Mouse (Mus musculus): ENCODE data around the gene Amh. TPM values are rescaled to one million over a fixed set of nuclear protein-coding genes. Genes with fewer than 3 reads are reported as not detected.

Amh gene
- polyA plus RNA-seq, 1 experiment: not detected

DNA sequence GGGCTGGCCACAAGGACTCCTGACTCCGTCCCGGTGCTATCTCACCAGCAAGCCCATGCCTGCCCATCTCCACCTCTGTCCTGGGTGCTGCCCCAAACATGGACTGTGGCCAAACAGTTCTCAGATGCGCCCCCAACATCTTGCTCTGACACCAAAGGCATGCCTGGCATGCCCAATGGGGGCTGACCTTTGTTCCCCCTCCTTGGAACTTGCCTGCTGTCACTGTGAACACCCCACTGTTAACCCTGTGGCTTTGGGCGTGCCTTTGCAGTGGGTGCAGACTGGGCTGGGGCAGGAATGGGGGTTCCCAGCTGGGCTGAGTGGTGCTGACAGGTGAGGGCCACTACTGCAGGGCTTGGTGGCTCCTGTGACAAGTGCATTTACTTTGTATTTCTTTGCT lies 11.2 kb upstream of the Amh start:
- Histone ChIP-seq H3K4me1 (ENCODE audit: control insufficient read depth, insufficient read depth, low read length) (peaks cover 5% of the 10 kb centered on the region; the same call in 1 of the 2 replicates), H3K4me3 (ENCODE audit: insufficient read depth, low read length) (no peak overlapping the region), H3K27ac (ENCODE audit: insufficient read depth, low read length) (no peak overlapping the region)
- TF ChIP-seq POLR2A (IDR thresholded peaks at IDR 0.05; ENCODE audit: low read depth, low read length) (no peak), CTCF (IDR thresholded peaks at IDR 0.05; ENCODE audit: borderline replicate concordance, insufficient read depth, low read length) (no peak)

DNA sequence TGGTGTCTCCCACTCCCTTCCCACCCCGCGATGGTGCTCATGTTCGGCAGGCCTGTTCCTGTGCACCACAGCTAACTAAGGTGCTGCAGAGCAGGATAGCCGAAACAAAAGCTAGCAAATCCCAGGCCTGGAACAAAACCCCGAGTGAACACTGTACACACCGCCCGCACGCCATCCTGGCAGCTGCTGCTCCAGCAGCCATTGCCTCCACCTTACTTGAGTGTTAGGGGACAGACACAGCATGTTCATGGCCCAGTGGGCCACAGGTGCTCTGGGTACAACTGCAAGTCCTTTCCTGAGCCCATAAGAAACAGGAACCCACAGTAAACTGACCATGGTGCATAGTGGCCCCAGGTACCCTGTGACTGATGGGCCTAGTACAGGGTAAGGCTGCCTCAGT lies 10.3 kb upstream of the Amh start:
- TF ChIP-seq POLR2A (IDR thresholded peaks at IDR 0.05; ENCODE audit: low read depth, low read length): no peak
- no peak for TF ChIP-seq CTCF (IDR thresholded peaks at IDR 0.05; ENCODE audit: borderline replicate concordance, insufficient read depth, low read length)
- H3K27ac ChIP-seq (ENCODE audit: insufficient read depth, low read length): no peak overlapping the region
- H3K4me1 ChIP-seq (ENCODE audit: control insufficient read depth, insufficient read depth, low read length): peaks cover 5% of the 10 kb centered on the region; the same call in 1 of the 2 replicates
- no peak overlapping the region for H3K4me3 ChIP-seq (ENCODE audit: insufficient read depth, low read length)

DNA sequence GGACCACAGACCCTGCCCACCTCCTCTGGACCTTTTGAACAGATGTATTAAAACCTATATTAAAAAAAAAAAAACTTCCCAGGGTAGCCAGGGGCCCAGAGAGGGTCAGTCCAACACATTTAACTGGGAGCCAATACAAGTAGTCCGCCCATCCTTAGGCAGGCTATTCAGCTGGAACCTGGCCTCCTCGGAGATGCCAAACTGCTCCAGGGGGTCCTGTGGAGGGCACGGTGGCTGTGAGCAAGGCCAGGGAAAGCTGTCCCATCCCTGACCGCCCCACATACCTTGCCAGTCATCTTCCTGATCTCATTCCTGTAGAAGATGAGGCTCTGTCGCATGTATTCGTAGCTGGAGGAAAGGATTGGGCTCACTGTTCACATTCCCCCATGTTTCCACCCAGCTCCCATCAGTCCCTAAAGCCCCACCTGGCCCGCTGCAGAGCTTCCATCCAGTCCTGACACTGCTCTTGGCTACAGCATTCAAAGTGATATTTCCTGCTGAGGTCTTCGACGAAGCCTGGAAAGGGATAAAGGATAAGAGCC lies 8.7 kb upstream of the Amh start:
- peaks cover 5% of the 10 kb centered on the region; the same call in 1 of the 2 replicates for H3K4me1 ChIP-seq (ENCODE audit: control insufficient read depth, insufficient read depth, low read length)
- no peak for TF ChIP-seq POLR2A (IDR thresholded peaks at IDR 0.05; ENCODE audit: low read depth, low read length)
- TF ChIP-seq CTCF (IDR thresholded peaks at IDR 0.05; ENCODE audit: borderline replicate concordance, insufficient read depth, low read length): no peak
- no peak overlapping the region for H3K27ac ChIP-seq (ENCODE audit: insufficient read depth, low read length)
- H3K4me3 ChIP-seq (ENCODE audit: insufficient read depth, low read length): peak overlapping the region; percentile 96

DNA sequence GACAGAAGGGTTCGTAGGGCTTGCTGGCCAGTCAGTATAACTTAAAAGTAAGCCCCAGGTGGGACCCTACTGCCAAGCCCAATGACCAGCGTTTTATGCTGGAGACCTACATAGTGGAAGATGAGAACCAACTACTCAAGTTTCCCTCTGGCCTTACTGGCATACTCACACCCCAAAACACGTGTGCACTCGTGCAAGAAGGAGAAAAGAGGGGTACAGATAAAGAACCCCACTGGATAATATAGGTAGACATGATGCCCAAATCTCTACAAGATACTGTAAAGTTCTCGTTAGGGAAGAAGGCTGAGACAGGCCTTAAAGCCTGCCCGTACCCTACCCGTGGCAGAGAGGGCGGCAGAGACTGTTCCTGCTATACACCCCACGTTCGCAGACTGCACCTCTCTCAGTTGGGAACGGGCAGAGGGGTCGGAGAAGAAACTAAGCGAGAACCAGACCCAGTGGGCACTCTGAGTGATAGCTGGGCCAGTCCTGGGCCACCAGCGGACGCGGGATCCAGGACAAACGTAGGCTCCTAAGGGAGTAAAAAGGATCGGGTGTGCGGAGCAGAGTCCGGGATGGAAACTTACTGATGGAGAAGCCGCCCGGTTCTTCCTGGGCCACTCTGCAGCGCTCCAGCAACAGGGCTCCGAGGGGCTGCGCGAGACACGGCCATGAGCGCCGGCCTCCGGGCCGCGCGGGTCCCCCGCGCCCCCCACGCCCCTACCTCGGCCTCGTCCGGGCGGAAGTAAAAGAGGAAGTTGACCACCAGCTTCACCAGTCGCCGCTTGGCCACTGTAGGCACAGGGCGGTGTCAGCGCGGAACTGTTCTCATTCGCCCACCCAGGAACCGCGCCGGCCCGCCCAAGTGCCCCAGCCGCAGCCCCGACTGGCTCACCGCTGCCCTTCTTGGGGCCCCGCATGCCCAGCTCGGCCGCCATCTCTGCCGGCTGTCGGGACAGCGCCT lies 7.6 kb upstream of the Amh start:
- peak overlapping the region; percentile 96 for H3K4me3 ChIP-seq (ENCODE audit: insufficient read depth, low read length)
- TF ChIP-seq POLR2A (IDR thresholded peaks at IDR 0.05; ENCODE audit: low read depth, low read length) (no peak), CTCF (IDR thresholded peaks at IDR 0.05; ENCODE audit: borderline replicate concordance, insufficient read depth, low read length) (no peak)
- H3K4me1 ChIP-seq (ENCODE audit: control insufficient read depth, insufficient read depth, low read length): peaks cover 5% of the 10 kb centered on the region; the same call in 1 of the 2 replicates
- H3K27ac ChIP-seq (ENCODE audit: insufficient read depth, low read length): peak overlapping the region; percentile 96

DNA sequence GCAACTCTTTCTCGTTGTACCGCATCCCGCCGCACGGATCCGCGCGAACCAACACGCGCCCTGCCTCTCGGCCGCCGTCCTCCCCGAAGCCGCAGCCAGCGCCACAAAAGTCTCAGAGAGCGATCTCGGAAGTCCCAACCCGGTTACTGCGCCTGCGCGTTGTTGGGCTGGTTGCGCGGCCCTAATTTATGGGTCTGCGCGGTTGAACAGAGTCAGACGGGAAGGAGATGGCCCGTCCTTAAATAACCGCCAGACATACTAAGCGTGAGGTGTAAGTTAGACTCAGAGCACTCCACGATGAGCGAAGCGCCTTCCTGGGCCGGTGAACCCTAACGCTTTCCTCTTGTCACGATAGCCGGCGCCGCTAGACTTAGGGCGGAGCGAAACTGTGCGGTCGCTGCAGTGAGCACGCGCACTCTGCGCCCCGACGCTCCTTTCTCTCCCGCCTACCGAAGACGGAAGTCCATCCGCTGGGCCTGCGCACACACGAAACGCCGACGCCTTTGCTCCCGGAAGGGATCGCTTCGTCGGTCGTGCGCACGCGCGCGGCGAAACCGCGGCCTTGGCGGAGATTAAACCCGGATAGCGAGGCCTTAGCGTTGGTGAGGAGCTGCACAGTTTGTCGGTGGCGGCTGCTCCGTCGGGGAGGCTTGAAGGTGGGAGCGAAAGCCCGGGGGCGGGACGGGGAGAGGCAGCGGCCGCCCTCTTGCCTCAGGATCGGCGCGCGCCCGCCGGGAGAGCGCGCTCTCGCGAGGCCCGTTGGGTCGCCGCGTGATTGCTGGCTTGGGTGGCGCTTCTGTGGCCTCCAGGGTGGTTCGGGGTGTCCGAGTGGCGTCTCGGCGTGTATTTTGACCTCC lies 6.7 kb upstream of the Amh start, which contains the start of the genes Sf3a2 and Plekhj1:
TSS of gene Sf3a2 (plus strand) at position 49 of the 857 bp plus-strand sequence.
TSS of gene Plekhj1 (minus strand) at position 477 of the 857 bp plus-strand sequence.
- Histone ChIP-seq H3K4me1 (ENCODE audit: control insufficient read depth, insufficient read depth, low read length) (peaks cover 5% of the 10 kb centered on the region; the same call in 1 of the 2 replicates), H3K4me3 (ENCODE audit: insufficient read depth, low read length) (peak within 1 kb of the TSS; percentile 96), H3K27ac (ENCODE audit: insufficient read depth, low read length) (peak within 1 kb of the TSS; percentile 96)
- TF ChIP-seq POLR2A (IDR thresholded peaks at IDR 0.05; ENCODE audit: low read depth, low read length): peak; percentile 76
- TF ChIP-seq CTCF (IDR thresholded peaks at IDR 0.05; ENCODE audit: borderline replicate concordance, insufficient read depth, low read length): no peak

DNA sequence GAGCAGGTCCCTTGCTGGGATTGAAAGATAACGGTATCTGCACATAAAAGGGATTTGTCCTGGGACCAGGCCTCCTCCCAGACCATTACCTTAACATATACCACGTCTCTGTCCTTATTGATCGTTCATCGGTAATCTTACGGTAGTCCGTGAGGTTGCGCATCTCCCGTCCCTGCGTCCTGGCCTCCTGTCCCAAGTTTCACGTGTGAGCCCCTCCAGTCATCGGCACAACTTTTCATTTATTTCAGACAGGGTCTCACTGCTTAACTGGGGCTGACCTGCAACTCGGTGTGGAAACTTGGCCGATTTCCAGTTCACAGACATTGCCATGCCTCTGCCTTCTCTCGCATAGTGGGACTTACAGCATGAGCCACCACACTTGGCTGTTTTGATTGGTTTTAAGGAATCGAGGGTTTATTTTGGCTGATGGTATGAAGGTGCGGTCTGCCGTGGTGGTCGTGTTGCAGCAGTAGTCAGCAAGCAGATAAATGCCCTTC lies 5.9 kb upstream of the Amh start:
- TF ChIP-seq POLR2A (IDR thresholded peaks at IDR 0.05; ENCODE audit: low read depth, low read length): no peak
- TF ChIP-seq CTCF (IDR thresholded peaks at IDR 0.05; ENCODE audit: borderline replicate concordance, insufficient read depth, low read length): no peak
- H3K27ac ChIP-seq (ENCODE audit: insufficient read depth, low read length): peak overlapping the region; percentile 66
- peaks cover 5% of the 10 kb centered on the region; the same call in 1 of the 2 replicates for H3K4me1 ChIP-seq (ENCODE audit: control insufficient read depth, insufficient read depth, low read length)
- H3K4me3 ChIP-seq (ENCODE audit: insufficient read depth, low read length): peak overlapping the region; percentile 96

DNA sequence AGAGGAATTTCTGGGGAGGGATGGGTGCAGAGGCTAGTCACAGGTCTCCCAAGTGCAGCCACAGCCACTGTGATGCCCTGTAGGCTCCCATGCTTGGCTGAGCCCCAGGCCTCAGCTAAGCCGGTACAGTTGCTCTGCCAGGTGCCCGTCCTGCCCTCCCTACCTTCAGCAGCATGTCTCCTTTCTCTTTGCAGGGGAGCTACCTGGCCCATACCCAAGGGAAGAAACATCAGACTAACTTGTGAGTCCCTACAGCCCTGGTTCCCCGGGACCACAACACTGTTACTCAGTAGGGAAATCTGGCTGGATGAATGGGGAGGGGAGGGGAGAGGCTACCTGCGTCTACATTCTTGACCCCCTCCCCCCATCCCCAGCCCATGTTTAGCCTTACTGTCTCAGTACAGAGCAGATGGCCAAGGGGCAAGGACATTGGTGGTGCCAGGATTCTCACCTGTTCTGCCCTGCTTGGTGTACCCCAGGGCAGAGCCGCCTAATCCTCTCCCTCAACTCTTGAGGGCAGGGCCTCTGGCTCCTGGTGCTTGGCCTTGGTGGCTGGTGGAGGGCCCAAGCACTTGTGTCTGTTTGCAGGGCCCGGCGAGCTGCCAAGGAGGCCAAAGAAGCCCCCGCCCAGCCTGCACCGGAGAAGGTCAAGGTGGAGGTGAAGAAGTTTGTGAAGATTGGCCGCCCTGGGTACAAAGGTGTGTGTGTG lies 2.7 kb upstream of the Amh start:
- Histone ChIP-seq H3K27ac (ENCODE audit: insufficient read depth, low read length) (no peak overlapping the region), H3K4me1 (ENCODE audit: control insufficient read depth, insufficient read depth, low read length) (peaks cover 4% of the 10 kb centered on the region; the same call in 1 of the 2 replicates), H3K4me3 (ENCODE audit: insufficient read depth, low read length) (no peak overlapping the region)
- TF ChIP-seq POLR2A (IDR thresholded peaks at IDR 0.05; ENCODE audit: low read depth, low read length) (no peak), CTCF (IDR thresholded peaks at IDR 0.05; ENCODE audit: borderline replicate concordance, insufficient read depth, low read length) (no peak)

DNA sequence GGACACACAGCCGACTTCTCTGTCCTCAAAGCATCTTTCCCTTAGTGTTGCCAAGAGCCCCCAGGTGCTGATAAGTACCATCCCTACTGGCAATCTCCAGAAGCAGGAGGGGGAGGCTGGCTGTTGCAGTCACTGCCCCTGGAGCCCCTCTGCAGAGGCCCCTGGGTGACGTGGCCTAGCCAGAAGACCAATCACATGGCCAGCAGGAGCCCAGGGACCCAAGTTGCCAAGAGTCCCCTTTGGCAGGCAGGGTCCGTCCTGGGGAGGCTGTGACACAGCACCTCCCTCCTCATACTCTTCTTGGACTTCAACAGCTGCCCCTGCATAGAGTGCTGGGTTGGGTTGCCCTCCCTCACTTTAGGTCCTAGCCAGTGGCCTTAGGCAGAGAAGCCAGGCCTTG lies 2.0 kb upstream of the Amh start:
- TF ChIP-seq CTCF (IDR thresholded peaks at IDR 0.05; ENCODE audit: borderline replicate concordance, insufficient read depth, low read length) (no peak), POLR2A (IDR thresholded peaks at IDR 0.05; ENCODE audit: low read depth, low read length) (no peak)
- no peak overlapping the region for H3K4me3 ChIP-seq (ENCODE audit: insufficient read depth, low read length)
- no peak overlapping the region for H3K27ac ChIP-seq (ENCODE audit: insufficient read depth, low read length)
- H3K4me1 ChIP-seq (ENCODE audit: control insufficient read depth, insufficient read depth, low read length): peaks cover 4% of the 10 kb centered on the region; the same call in 1 of the 2 replicates
